In genomic region chrX:56609623-56610317, GRCm38 (mm10) we compare ENCODE assay signal across 8 mouse cellular contexts. TPM values are rescaled to one million over a fixed set of nuclear protein-coding genes. Genes with fewer than 3 reads are reported as not detected.
DNase-seq lines count a peak whose midpoint lies in the region; ATAC-seq lines count a peak whose summit lies in the region.

Slc9a6 (plus strand) TSS chrX:56609757.

- H3K36me3 ChIP-seq in intestine, embryonic 16.5 days (ENCODE audit: control insufficient read depth, insufficient read depth, low read length), result no peaks in the 10 kb centered on the region
- no peaks in the 10 kb centered on the region for H3K36me3 ChIP-seq in limb, embryonic 11.5 days (ENCODE audit: control insufficient read depth, insufficient read depth, low read length)
- no peaks in the 10 kb centered on the region for H3K36me3 ChIP-seq in midbrain, embryonic 13.5 days

- peak within 1 kb of the TSS; percentile 65 for H3K4me2 ChIP-seq in intestine, embryonic 16.5 days (ENCODE audit: low read depth, low read length)
- H3K4me2 ChIP-seq in limb, embryonic 11.5 days (ENCODE audit: low read depth, severe bottlenecking), result peak within 1 kb of the TSS; percentile 52
- peak within 1 kb of the TSS; percentile 55 for H3K4me2 ChIP-seq in midbrain, embryonic 13.5 days (replicated peaks)

- 16% methylated on average over 39 of the region's 50 CpGs for WGBS in intestine, embryonic 16.5 days
- 12% methylated on average over 30 of the region's 50 CpGs for WGBS in limb, embryonic 11.5 days
- 10% methylated on average over 37 of the region's 50 CpGs for WGBS in midbrain, embryonic 13.5 days

- peak within 1 kb of the TSS; percentile 70 for H3K9ac ChIP-seq in intestine, embryonic 16.5 days (ENCODE audit: low read depth, low read length)
- peak within 1 kb of the TSS; percentile 56 for H3K9ac ChIP-seq in limb, embryonic 11.5 days (ENCODE audit: low read length)
- peak within 1 kb of the TSS; percentile 73 for H3K9ac ChIP-seq in midbrain, embryonic 13.5 days (replicated peaks)

- no peaks in the 10 kb centered on the region for H3K9me3 ChIP-seq in intestine, embryonic 16.5 days (ENCODE audit: control insufficient read depth, low read length)
- no peaks in the 10 kb centered on the region for H3K9me3 ChIP-seq in limb, embryonic 11.5 days (ENCODE audit: control insufficient read depth, low read length)
- H3K9me3 ChIP-seq in midbrain, embryonic 13.5 days, result no peaks in the 10 kb centered on the region

- H3K4me3 ChIP-seq in intestine, embryonic 16.5 days (ENCODE audit: low read length), result peak within 1 kb of the TSS; percentile 62
- peak within 1 kb of the TSS; percentile 60 for H3K4me3 ChIP-seq in limb, embryonic 11.5 days (ENCODE audit: low read depth, low read length)
- peak within 1 kb of the TSS; percentile 62 for H3K4me3 ChIP-seq in midbrain, embryonic 13.5 days (replicated peaks)

- DNase-seq in urinary bladder, adult 18-20 months (ENCODE audit: low spot score in 2 of 2), result peak; percentile 30 to 47
- no peak for DNase-seq in urinary bladder, postnatal 10 days (ENCODE audit: low spot score)
- DNase-seq in embryo, embryonic 9.5 days (ENCODE audit: extremely low spot score), result peak; percentile 74
- peak; percentile 49 to 70 for DNase-seq in gastrocnemius, postnatal 4 days (ENCODE audit: low spot score in 2 of 2)
- DNase-seq in limb, embryonic 11.5 days (ENCODE audit: low spot score), result peak; percentile 76
- peak; percentile 62 for DNase-seq in spleen, adult 12 weeks (ENCODE audit: low spot score)

- ATAC-seq in intestine, embryonic 16.5 days, result peak; percentile 98
- ATAC-seq in limb, embryonic 11.5 days (ENCODE audit: insufficient number of reproducible peaks, low FRiP score, low TSS enrichment, low read depth), result peak; percentile 94
- ATAC-seq in midbrain, embryonic 13.5 days, result peak; percentile 97

- peak within 1 kb of the TSS; percentile 54; the same call in 1 of the 2 replicates for H3K27ac ChIP-seq in intestine, embryonic 16.5 days (ENCODE audit: low read length)
- 0 out of 2 replicates have a peak within 1 kb of the TSS, but pooled peaks have one; percentile 22 for H3K27ac ChIP-seq in limb, embryonic 11.5 days (replicated peaks; ENCODE audit: low read depth, low read length)
- peak within 1 kb of the TSS; percentile 86 for H3K27ac ChIP-seq in midbrain, embryonic 13.5 days

- H3K4me1 ChIP-seq in intestine, embryonic 16.5 days (ENCODE audit: control insufficient read depth, insufficient read depth, low read length), result no peaks in the 10 kb centered on the region
- H3K4me1 ChIP-seq in limb, embryonic 11.5 days (ENCODE audit: control insufficient read depth, insufficient read depth, low read length), result no peaks in the 10 kb centered on the region
- peaks cover 7% of the 10 kb centered on the region for H3K4me1 ChIP-seq in midbrain, embryonic 13.5 days (replicated peaks)

- no peaks in the 10 kb centered on the region for H3K27me3 ChIP-seq in intestine, embryonic 16.5 days (replicated peaks; ENCODE audit: control insufficient read depth, insufficient read depth, low read length)
- no peaks in the 10 kb centered on the region for H3K27me3 ChIP-seq in limb, embryonic 11.5 days (ENCODE audit: control insufficient read depth, insufficient read depth, low read length)
- no peaks in the 10 kb centered on the region for H3K27me3 ChIP-seq in midbrain, embryonic 13.5 days

RNA-seq across cellular contexts. Expression of gene Slc9a6, which starts in this region (rescaled TPM):
- 10 to 100 TPM; 17.5 to 18.8 TPM for total RNA-seq in gastrocnemius, postnatal 4 days (2021)
- 10.4 and 11.0 TPM in 2 replicates for polyA plus RNA-seq in intestine, embryonic 16.5 days (2015; fragmentation: Nextera tagmentation; extraction: Ambion mirVana)
- polyA plus RNA-seq in limb, embryonic 11.5 days (2014; fragmentation: Nextera tagmentation; extraction: Ambion mirVana), result 6.6 and 7.8 TPM in 2 replicates
- polyA plus RNA-seq in midbrain, embryonic 13.5 days (2015; fragmentation: Nextera tagmentation; extraction: Ambion mirVana), result 45.2 and 49.4 TPM in 2 replicates

Comparison
In these comparisons a context has a peak if more than half of its experiments do, and no peak if none do; other contexts are left out.
1. H3K27ac ChIP-seq: peak in every context shown above with its lines; median percentile 86 in midbrain, embryonic 13.5 days; 54 in intestine, embryonic 16.5 days; 22 in limb, embryonic 11.5 days.